Mouse (Mus musculus) intestine, embryonic 16.5 days (tissue): ENCODE results near the gene Fgfr2. TPM values are rescaled to one million over a fixed set of nuclear protein-coding genes. Genes with fewer than 3 reads are reported as not detected.

Experiments
- ATAC-seq: fragments of 200-750 bp; cut with Nextera tagmentation; 2 replicates; pipeline ENCODE4 v1.8.0; 2017; ENCODE audit warnings: moderate TSS enrichment, moderate library complexity
- H3K27ac ChIP-seq: fragments of 300-500 bp; sonication (generic); 2 replicates; pipeline ENCODE4 v1.5.1; 2014; ENCODE audit warnings: mild to moderate bottlenecking, low read length
- H3K27me3 ChIP-seq: fragments of 300-500 bp; sonication (generic); replicated peaks from 2 replicates; pipeline ENCODE4 v1.6.1; 2014; ENCODE audit warnings: low read length, control low read depth, mixed read lengths; ENCODE audit not compliant: control insufficient read depth, insufficient read depth
- H3K36me3 ChIP-seq: fragments of 300-500 bp; sonication (generic); 2 replicates; pipeline ENCODE4 v1.6.1; 2014; ENCODE audit warnings: low read length, control low read depth; ENCODE audit not compliant: control insufficient read depth, insufficient read depth
- H3K4me1 ChIP-seq: fragments of 300-500 bp; sonication (generic); 2 replicates; pipeline ENCODE4 v1.6.1; 2014; ENCODE audit warnings: low read length, control low read depth, mixed read lengths; ENCODE audit not compliant: control insufficient read depth, insufficient read depth
- H3K4me2 ChIP-seq: fragments of 300-500 bp; sonication (generic); 2 replicates; pipeline ENCODE4 v1.6.1; 2014; ENCODE audit warnings: low read depth, low read length, control low read depth
- H3K4me3 ChIP-seq: fragments of 300-500 bp; sonication (generic); 2 replicates; pipeline ENCODE4 v1.5.1; 2014; ENCODE audit warnings: mild to moderate bottlenecking, low read length
- H3K9ac ChIP-seq: fragments of 300-500 bp; sonication (generic); 2 replicates; pipeline ENCODE4 v1.6.1; 2014; ENCODE audit warnings: low read depth, low read length
- H3K9me3 ChIP-seq: fragments of 300-500 bp; sonication (generic); 2 replicates; pipeline ENCODE4 v1.6.1; 2016; ENCODE audit warnings: low read length, control low read depth; ENCODE audit not compliant: control insufficient read depth
- WGBS: fragments of 180-500 bp; shearing (Covaris S2); extraction: QIAGEN DNeasy Blood & Tissue Kit; methylation state at CpG from one replicate; pipeline ENCODE4 v1.1.7; 2014; 5-methylcytosine and 5-hydroxymethylcytosine counted together
- polyA plus RNA-seq: library from polyadenylated mRNA; unstranded; fragments of >200 nt; fragmentation: Nextera tagmentation; extraction: Ambion mirVana; gene quantifications from 2 replicates; pipeline ENCODE4 v1.2.1, GENCODE M21; 2015

Gene Fgfr2
- polyA plus RNA-seq, 1 experiment from 2014 or later, result 47.3 TPM

GRCm38 (mm10) chr7:130688601-130689000 lies 2434.5 kb downstream of the Fgfr2 start:
- Histone ChIP-seq H3K9me3 (no peaks in the 10 kb centered on the region), H3K9ac (no peak overlapping the region), H3K4me3 (no peak overlapping the region), H3K4me1 (peaks cover 16% of the 10 kb centered on the region), H3K27ac (no peak overlapping the region), H3K36me3 (no peaks in the 10 kb centered on the region), H3K4me2 (no peak overlapping the region), H3K27me3 (no peaks in the 10 kb centered on the region)
- 83% methylated on average over 4 of the region's 4 CpGs for WGBS
- no peak for ATAC-seq

GRCm38 (mm10) chr7:130681798-130682197 lies 2441.4 kb downstream of the Fgfr2 start:
- ATAC-seq, result no peak
- peaks cover 4% of the 10 kb centered on the region for H3K36me3 ChIP-seq
- no peak overlapping the region for H3K4me3 ChIP-seq
- no peak overlapping the region for H3K4me2 ChIP-seq
- H3K9ac ChIP-seq, result no peak overlapping the region
- no peaks in the 10 kb centered on the region for H3K4me1 ChIP-seq
- 66% methylated on average over 4 of the region's 4 CpGs for WGBS
- no peak overlapping the region for H3K27ac ChIP-seq
- H3K9me3 ChIP-seq, result no peaks in the 10 kb centered on the region
- no peaks in the 10 kb centered on the region for H3K27me3 ChIP-seq

GRCm38 (mm10) chr7:130678414-130678813 lies 2444.7 kb downstream of the Fgfr2 start:
- ATAC-seq, result no peak
- H3K9ac ChIP-seq, result no peak overlapping the region
- H3K27ac ChIP-seq, result no peak overlapping the region
- peaks cover 2% of the 10 kb centered on the region; the same call in 1 of the 2 replicates for H3K4me1 ChIP-seq
- WGBS, result 81% methylated on average over 6 of the region's 6 CpGs
- H3K9me3 ChIP-seq, result no peaks in the 10 kb centered on the region
- no peak overlapping the region for H3K4me2 ChIP-seq
- H3K36me3 ChIP-seq, result peaks cover 4% of the 10 kb centered on the region
- no peak overlapping the region for H3K4me3 ChIP-seq
- no peaks in the 10 kb centered on the region for H3K27me3 ChIP-seq

- Histone ChIP-seq H3K27ac (no peak overlapping the region), H3K9ac (no peak overlapping the region), H3K4me3 (no peak overlapping the region), H3K9me3 (no peaks in the 10 kb centered on the region), H3K27me3 (no peaks in the 10 kb centered on the region), H3K4me2 (no peak overlapping the region), H3K36me3 (peaks cover 4% of the 10 kb centered on the region), H3K4me1 (peaks cover 6% of the 10 kb centered on the region; the same call in 1 of the 2 replicates)
- no peak for ATAC-seq
- 85% methylated on average over 12 of the region's 12 CpGs for WGBS
Measured at GRCm38 (mm10) chr7:130677541-130678274, 2445.4 kb downstream of the Fgfr2 start.

- peaks cover 4% of the 10 kb centered on the region for H3K36me3 ChIP-seq
- peaks cover 6% of the 10 kb centered on the region; the same call in 1 of the 2 replicates for H3K4me1 ChIP-seq
- 63% methylated on average over 11 of the region's 11 CpGs for WGBS
- H3K27ac ChIP-seq, result no peak overlapping the region
- no peaks in the 10 kb centered on the region for H3K9me3 ChIP-seq
- H3K9ac ChIP-seq, result no peak overlapping the region
- ATAC-seq, result no peak
- H3K4me3 ChIP-seq, result no peak overlapping the region
- no peak overlapping the region for H3K4me2 ChIP-seq
- H3K27me3 ChIP-seq, result no peaks in the 10 kb centered on the region
Measured at GRCm38 (mm10) chr7:130676885-130677540, 2446.1 kb downstream of the Fgfr2 start.

- H3K4me3 ChIP-seq, result no peak overlapping the region
- H3K4me2 ChIP-seq, result no peak overlapping the region
- ATAC-seq, result no peak
- H3K27ac ChIP-seq, result no peak overlapping the region
- 85% methylated on average over 9 of the region's 9 CpGs for WGBS
- H3K36me3 ChIP-seq, result peaks cover 4% of the 10 kb centered on the region
- H3K27me3 ChIP-seq, result no peaks in the 10 kb centered on the region
- no peaks in the 10 kb centered on the region for H3K9me3 ChIP-seq
- no peak overlapping the region for H3K9ac ChIP-seq
- H3K4me1 ChIP-seq, result peaks cover 21% of the 10 kb centered on the region
Measured at GRCm38 (mm10) chr7:130674526-130674925, 2448.6 kb downstream of the Fgfr2 start.

- Histone ChIP-seq H3K9me3 (no peaks in the 10 kb centered on the region), H3K4me3 (no peak overlapping the region), H3K27me3 (no peaks in the 10 kb centered on the region), H3K4me2 (no peak overlapping the region), H3K36me3 (peaks cover 4% of the 10 kb centered on the region), H3K9ac (no peak overlapping the region), H3K4me1 (peaks cover 31% of the 10 kb centered on the region), H3K27ac (no peak overlapping the region)
- 71% methylated on average over 9 of the region's 9 CpGs for WGBS
- ATAC-seq, result peak; percentile 49; the same call in 1 of the 2 replicates
Measured at GRCm38 (mm10) chr7:130673169-130674033, 2449.7 kb downstream of the Fgfr2 start.

- Histone ChIP-seq H3K4me2 (no peak overlapping the region), H3K4me3 (no peak overlapping the region), H3K36me3 (no peaks in the 10 kb centered on the region; the same call in 1 of the 2 replicates), H3K9ac (no peak overlapping the region), H3K4me1 (peaks cover 31% of the 10 kb centered on the region), H3K27ac (no peak overlapping the region), H3K9me3 (no peaks in the 10 kb centered on the region), H3K27me3 (no peaks in the 10 kb centered on the region)
- peak; percentile 27 for ATAC-seq
- WGBS, result 53% methylated on average over 6 of the region's 6 CpGs
Measured at GRCm38 (mm10) chr7:130671301-130671700, 2451.8 kb downstream of the Fgfr2 start.

- Histone ChIP-seq H3K9me3 (0 out of 2 replicates have a peak, but pooled peaks cover 3% of the 10 kb centered on the region), H3K4me3 (no peak overlapping the region), H3K4me2 (no peak overlapping the region), H3K27ac (peak overlapping the region; percentile 29; the same call in 1 of the 2 replicates), H3K9ac (no peak overlapping the region), H3K4me1 (peaks cover 31% of the 10 kb centered on the region), H3K36me3 (peaks cover 5% of the 10 kb centered on the region; the same call in 1 of the 2 replicates), H3K27me3 (no peaks in the 10 kb centered on the region)
- 70% methylated on average over 4 of the region's 4 CpGs for WGBS
- ATAC-seq, result peak; percentile 12; the same call in 1 of the 2 replicates
Measured at GRCm38 (mm10) chr7:130670358-130670757, 2452.8 kb downstream of the Fgfr2 start.
